Mouse (Mus musculus): ENCODE measurements around the gene Fuk.

Gene Fuk

DNA sequence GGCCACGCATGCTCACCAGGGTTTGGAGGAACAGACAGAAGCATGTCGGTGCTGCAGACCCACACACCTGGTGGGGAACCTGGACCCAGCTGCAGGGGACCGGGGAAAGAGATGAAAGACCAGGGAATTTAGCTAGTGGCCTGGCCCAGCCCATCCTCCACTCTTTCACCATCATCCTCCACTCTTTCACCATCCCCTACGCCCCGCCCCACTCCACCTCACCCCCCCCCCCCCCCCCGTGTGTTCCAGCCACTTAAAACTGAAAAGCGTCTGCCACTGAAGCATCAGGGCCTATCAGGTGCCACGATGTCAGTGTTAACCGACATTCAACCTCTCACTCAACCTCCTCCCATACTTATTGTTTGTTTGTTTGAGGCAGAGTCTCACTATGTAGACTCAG, 7.0 kb downstream of the Fuk start:
- CTCF ChIA-PET: interaction anchor here in 2 of 4 experiments (0.7 to 1.3 kb wide), 4 partner anchors 10 to 92 kb away, joined by 3 to 4 read pairs (median 3); partner anchors contain the start of gene Il34 (in 1 of the 2)

DNA sequence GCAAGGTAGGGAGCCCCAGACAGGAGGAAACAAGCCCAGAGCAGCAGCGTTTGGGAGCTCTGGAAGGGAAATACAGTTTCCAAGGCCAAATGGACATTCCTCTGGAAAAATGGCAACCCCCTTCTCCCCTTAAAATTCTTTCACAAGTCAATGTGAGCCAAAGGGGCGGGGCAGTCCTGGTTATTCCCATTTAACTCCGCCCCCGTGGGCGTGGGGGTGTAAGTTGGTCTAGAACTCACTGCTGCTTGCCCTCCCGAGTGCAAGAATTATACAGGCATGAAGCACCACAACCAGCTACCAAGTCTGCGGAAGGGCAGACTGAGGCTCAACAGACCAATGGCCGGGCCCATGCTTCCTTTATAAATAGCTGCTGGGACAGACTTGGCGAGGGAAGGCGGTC, 7.4 kb downstream of the Fuk start:
- POLR2A ChIA-PET: interaction anchor here in 3 of 4 experiments (0.6 to 2.5 kb wide), 18 partner anchors 8 to 409 kb away, joined by 3 to 17 read pairs (median 4); partner anchors contain the start of genes Aars (in 1 of the 3) and Sf3b3 (in 1 of the 3)
- CTCF ChIA-PET: interaction anchor here in 2 of 4 experiments (0.7 to 1.3 kb wide), 4 partner anchors 10 to 92 kb away, joined by 3 to 4 read pairs (median 3); partner anchors contain the start of gene Il34 (in 1 of the 2)

More for the DNA sequence above, 7.0 kb downstream of the Fuk start:
- POLR2A ChIA-PET: interaction anchor here in 3 of 4 experiments (0.7 to 2.5 kb wide), 17 partner anchors 9 to 409 kb away, joined by 3 to 17 read pairs (median 4); partner anchors contain the start of genes Aars (in 1 of the 3) and Sf3b3 (in 1 of the 3)

DNA sequence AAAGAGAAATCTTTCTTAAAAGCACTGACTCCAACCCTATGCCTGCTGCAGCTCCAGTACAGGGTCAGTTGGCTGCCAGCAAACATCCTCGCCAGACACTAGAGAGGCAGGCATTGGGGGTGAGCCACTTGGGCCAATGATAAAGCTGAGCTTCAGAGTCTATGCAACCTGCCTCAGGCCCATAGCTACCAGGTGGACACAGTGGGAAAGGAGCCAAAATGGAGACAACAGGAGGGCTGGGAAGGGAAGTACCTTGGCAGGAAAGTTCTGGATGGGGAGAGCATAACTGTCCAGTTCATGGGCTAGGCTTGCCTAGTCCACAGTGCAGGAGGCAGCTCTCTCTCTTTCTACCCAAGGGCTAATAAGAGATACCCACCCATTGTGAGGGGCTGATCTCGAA, 9.4 kb downstream of the Fuk start:
- ChIA-PET CTCF (interaction anchor here in 2 of 4 experiments (0.6 to 1.2 kb wide), 3 partner anchors 9 to 103 kb away, joined by 3 read pairs; partner anchors contain the start of gene Fuk (in 1 of the 2)), POLR2A (interaction anchor here in 2 of 4 experiments (0.9 to 2.5 kb wide), 8 partner anchors 8 to 141 kb away, joined by 3 to 17 read pairs (median 4); partner anchors contain the start of genes Cog4 (in 1 of the 2), Fuk (in 1 of the 2) and Sf3b3 (in 1 of the 2))

DNA sequence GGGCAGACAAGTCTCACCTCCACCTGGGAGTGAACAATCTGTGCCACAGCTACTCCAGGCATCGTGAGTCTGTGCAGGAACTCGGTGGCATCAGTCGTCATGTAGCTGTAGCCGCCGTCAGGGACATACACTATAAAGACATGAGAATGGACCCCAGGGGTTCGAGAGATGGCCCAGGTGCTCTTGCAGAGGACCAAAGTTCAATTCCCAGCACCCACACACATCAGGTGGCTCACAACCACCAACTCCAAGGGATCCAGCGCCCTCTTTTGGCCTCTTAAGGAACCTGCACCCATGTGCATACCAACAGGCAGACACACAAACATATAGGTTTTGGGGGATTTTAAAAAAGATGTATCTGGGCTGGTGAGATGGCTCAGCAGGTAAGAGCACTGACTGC, 10.2 kb downstream of the Fuk start:
- ChIA-PET CTCF (interaction anchor here in 2 of 4 experiments (1.2 kb wide), 2 partner anchors 10 to 58 kb away, joined by 3 read pairs; partner anchors contain the start of gene Fuk (in 1 of the 2)), POLR2A (interaction anchor here in 1 of 4 experiments (1.0 to 1.1 kb wide), 3 partner anchors 10 to 140 kb away, joined by 3 to 4 read pairs (median 3); no protein-coding TSS in a partner anchor)

DNA sequence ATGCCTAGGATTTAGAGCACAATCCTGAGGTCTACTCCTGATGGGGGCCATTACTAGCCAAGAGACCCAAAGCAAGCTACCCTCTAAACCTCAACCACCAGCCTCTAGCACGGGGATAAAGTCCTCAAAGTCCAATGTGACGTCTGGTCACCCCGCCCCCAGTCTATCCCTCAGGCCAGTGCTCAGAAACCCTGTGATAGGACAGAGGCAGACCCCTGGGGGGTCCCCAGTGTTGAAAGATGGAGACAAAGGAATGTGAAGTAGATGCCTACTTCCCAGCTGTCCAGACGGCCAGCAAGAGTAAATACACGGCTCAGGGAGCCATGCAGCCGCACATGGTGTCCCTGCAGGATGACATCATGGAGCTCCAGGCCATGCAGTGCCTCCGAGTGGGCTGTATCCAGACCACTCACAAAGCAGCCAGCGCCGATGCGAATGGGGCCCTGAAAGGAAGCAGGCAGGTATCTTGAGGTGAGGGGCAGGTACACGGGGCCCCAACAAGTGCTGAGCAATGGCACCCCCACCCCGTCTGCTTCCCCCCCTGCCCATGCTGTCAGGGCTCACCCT, 12.3 kb downstream of the Fuk start:
- ChIA-PET CTCF (interaction anchor here in 2 of 4 experiments (0.6 to 0.9 kb wide), 2 partner anchors 31 to 1430 kb away, joined by 3 read pairs; no protein-coding TSS in a partner anchor), POLR2A (interaction anchor here in 3 of 4 experiments (0.9 to 1.9 kb wide), 6 partner anchors 11 to 165 kb away, joined by 3 to 4 read pairs (median 4); no protein-coding TSS in a partner anchor)

DNA sequence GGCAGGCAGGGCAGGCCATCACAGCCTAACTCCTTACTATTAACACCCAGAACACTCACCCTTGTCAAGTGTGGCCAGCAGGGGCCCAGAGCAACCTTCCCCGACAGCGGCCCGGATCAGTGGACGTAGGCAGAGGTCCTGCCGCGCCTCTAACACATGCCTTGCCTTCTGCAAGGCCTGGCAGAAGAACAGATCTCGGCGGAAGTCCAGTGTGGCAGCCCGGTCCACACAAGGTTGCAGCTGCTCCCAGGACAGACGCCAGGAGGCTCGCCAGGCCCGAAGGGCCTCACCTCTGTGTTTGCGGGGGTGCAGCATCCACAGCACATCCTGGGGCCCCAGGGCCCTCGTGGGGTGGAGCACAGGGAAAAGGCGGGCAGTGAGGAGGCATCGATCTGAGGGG, 13.4 kb downstream of the Fuk start:
- CTCF ChIA-PET: interaction anchor here in 1 of 4 experiments (0.6 kb wide), 1 partner anchor 27 kb away, joined by 3 read pairs; no protein-coding TSS in a partner anchor

DNA sequence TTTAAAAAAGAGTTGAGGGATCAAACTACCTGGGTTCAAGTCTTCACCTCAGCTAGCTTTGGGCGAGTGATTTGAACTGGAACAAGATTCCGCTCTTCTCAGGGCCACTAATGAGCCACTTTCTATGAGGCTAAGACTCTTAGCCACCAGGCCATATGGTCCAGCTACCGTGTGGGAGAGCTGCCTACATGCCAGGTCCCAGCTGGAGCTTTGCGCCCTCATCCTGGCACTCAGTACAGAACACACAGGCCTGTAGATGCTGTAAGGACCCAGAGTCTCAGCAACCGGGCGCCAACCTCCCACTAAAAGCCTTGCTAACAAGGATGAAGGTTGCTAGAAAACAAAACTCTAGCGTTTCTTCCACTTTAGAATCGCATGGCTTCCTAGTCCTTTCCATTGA, 13.8 kb downstream of the Fuk start:
- ChIA-PET CTCF (interaction anchor here in 1 of 4 experiments (0.6 kb wide), 1 partner anchor 26 kb away, joined by 3 read pairs; no protein-coding TSS in a partner anchor), POLR2A (interaction anchor here in 2 of 4 experiments (0.6 to 1.6 kb wide), 5 partner anchors 28 to 145 kb away, joined by 3 to 5 read pairs (median 3); partner anchors contain the start of genes Aars (in 1 of the 2), Ddx19a (in 1 of the 2) and Sf3b3 (in 1 of the 2))

More for the DNA sequence above, 13.4 kb downstream of the Fuk start:
- POLR2A ChIA-PET: interaction anchor here (0.6 to 1.9 kb wide), 9 partner anchors 10 to 145 kb away, joined by 3 to 5 read pairs (median 4); partner anchors contain the start of genes Aars (in 1 of the 4), Ddx19a (in 1 of the 4) and Sf3b3 (in 1 of the 4)

DNA sequence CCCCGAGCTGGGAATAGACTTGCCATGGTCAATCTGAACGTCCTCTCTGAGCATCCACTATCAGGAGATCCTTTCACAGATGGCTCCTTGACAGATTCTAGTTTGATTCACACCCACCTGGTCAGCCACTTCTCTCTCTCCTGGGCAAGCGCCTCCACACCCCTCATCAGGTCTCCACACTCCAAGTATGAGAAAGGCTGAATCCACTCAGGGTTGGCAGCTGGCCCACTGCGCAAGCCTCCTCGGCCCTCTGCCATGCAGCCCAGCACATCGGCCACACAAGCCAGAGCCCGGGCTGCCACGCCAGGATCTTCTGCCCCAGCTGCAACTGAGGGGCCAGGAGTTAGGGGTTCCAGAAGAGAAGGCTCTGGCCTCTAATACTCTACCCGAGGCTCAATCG, 14.7 kb downstream of the Fuk start:
- ChIA-PET POLR2A (interaction anchor here (0.5 to 3.0 kb wide), 19 partner anchors 8 to 929 kb away, joined by 3 to 10 read pairs (median 4); partner anchors contain the start of genes Aars (in 1 of the 4), Ddx19a (in 1 of the 4), Fuk (in 1 of the 4) and Rfwd3 (in 1 of the 4)), CTCF (interaction anchor here in 3 of 4 experiments (0.6 to 1.1 kb wide), 3 partner anchors 132 to 161 kb away, joined by 3 to 4 read pairs (median 4); no protein-coding TSS in a partner anchor)

DNA sequence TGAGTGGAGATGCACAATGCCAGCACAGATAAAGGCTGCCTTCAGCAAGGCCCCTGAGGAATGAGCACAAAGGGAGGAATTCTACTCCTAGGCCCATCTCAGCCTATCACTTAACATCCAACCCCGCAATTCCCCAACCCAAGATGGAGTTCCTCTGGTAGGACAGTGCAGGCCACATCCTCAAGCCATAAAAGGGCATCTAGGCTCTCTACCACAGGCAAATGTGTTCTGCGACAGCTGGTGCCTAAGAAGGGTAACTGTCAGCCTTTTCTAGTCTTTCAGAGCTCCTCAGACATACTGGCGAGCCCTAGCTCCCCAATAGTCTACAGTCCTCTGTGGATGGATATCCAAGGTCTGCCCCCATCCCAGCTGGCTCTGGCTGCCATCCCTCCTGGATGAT, 15.7 kb downstream of the Fuk start:
- CTCF ChIA-PET: interaction anchor here in 3 of 4 experiments (0.5 to 0.6 kb wide), 3 partner anchors 111 to 141 kb away, joined by 3 to 5 read pairs (median 5); no protein-coding TSS in a partner anchor

DNA sequence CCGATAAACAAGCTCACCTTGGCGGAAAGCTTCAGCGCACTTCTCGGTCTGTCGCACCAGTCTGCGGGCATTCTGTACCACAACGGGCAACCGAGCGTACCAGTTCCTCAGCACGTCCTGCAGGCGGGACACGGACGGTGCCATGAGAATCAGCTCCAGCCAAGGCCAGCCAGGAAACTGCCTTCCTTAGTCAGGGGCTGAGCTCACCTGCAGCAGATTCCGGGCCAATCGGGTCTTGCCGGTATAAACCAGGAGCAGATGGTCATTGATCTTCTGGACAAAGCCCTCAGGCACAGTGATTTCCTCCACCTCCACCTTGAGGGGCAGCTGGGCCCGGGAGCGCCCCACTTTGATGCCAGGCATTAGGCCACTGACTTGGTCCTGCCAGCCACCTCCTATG, 18.5 kb downstream of the Fuk start:
- CTCF ChIA-PET: interaction anchor here in 2 of 4 experiments (0.6 to 1.4 kb wide), 4 partner anchors 11 to 804 kb away, joined by 3 to 4 read pairs (median 4); no protein-coding TSS in a partner anchor
- POLR2A ChIA-PET: interaction anchor here in 2 of 4 experiments (0.6 to 2.7 kb wide), 13 partner anchors 10 to 740 kb away, joined by 3 to 17 read pairs (median 4); partner anchors contain the start of gene St3gal2 (in 1 of the 2)

More for the DNA sequence above, 15.7 kb downstream of the Fuk start:
- POLR2A ChIA-PET: interaction anchor here (0.5 to 3.0 kb wide), 22 partner anchors 9 to 385 kb away, joined by 3 to 10 read pairs (median 4); partner anchors contain the start of genes St3gal2 (in 2 of the 4), Cog4 (in 1 of the 4), Ddx19a (in 1 of the 4) and Ddx19b (in 1 of the 4)

DNA sequence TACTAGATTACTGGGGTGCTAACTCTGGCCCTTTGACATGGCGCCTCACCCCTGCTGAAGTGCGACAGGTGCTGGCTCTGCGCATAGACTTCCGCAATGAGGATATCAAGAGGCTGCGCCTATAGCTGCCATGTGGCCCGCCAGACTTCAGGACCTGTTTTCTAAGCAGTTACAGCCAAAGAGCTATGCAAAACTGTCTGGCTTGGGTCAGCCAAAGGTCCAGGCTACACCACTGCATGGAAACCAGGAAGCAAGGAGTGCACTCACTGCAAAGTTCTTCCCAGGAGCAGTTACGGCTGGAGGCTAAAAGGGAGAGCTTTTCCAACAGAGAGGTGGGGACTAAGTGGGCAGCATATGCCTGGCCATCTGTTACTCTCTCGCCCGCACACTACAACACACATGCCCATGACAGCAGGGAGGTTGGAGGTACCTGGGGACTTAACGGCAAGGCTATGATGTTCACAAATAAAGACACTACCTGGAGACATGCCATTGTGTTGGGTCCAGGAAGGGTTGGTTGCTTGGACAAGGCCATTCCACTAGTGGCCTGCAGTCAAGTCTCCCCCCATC, 20.5 kb downstream of the Fuk start:
- CTCF ChIA-PET: no interaction called here
- POLR2A ChIA-PET: interaction anchor here in 1 of 4 experiments (1.1 to 2.7 kb wide), 5 partner anchors 12 to 65 kb away, joined by 4 to 10 read pairs (median 4); partner anchors contain the start of gene St3gal2

DNA sequence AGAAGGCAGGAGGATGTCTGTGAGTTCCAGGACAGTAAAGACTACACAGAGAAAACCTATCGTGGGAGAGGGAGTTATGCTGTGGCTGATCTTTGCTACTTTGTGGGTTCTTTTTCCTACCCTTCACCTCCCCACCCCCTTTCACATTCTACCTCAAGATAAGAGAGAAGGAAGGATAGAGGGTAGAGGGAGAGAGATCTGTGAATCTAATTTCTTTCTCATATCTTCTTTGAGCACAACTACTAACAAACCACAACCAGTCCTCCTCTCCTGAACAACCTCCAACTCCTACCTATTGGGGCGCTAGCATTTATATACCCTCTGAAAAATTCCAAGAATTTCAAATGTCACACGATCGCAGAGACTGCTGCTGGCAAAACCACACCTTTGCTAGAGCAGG, 24.4 kb downstream of the Fuk start:
- CTCF ChIA-PET: no interaction called here

DNA sequence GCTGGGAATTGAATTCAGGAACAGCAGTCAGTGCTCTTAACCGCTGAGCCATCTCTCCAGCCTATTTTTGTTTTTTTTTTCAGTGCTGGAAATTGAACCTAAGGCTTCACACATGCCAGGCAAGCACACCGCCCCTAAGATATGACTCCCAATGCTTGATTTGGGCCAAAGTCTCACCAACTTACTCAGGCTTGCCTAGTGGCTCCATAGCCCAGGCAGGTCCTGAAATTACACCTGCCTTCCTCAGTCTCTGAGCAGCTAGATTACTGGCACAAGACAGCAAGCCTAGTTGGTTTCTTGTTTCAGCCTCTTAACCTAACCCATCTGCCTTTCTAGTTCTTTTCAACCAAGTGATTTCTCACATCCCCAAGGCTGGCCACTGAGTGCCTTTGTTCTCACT, 31.8 kb downstream of the Fuk start:
- ChIA-PET POLR2A (interaction anchor here in 2 of 4 experiments (1.1 to 3.2 kb wide), 7 partner anchors 10 to 163 kb away, joined by 3 to 16 read pairs (median 3); partner anchors contain the start of genes Aars (in 1 of the 2), Cog4 (in 1 of the 2) and Sf3b3 (in 1 of the 2)), CTCF (no interaction called here)

More for the DNA sequence above, 24.4 kb downstream of the Fuk start:
- POLR2A ChIA-PET: interaction anchor here in 2 of 4 experiments (0.6 to 1.7 kb wide), 3 partner anchors 12 to 397 kb away, joined by 3 to 4 read pairs (median 3); no protein-coding TSS in a partner anchor

DNA sequence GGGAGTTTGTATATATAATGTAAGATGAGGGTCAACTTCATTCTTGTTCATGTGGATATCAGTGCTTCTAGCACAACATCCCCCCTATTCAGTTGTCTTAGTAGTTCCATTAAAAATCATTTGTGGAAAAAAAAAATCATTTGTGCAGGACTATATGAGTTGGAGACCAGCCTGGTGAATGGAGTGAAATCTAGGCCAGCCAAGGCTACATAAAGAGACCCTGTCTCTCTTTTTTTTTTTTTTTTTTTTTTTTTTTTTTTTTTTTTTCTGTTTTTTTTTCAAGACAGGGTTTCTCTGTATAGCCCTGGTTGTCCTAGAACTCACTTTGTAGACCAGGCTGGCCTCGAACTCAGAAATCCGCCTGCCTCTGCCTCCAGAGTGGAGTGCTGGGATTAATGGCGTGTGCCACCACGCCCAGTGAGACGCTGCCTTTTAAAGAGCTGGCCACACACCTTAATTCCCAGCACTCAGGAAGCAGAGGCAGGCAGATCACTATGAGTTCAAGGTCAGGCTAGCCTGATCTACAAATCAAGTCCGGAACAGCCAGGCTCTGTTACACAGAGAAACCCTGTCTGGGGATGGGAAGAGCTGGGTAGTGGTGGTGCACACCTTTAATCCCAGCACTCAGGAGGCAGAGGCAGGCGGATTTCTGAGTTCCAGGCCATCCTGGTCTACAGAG, 40.8 kb downstream of the Fuk start:
- POLR2A ChIA-PET: interaction anchor here in 3 of 4 experiments (0.6 to 19.3 kb wide), 19 partner anchors 10 to 220 kb away, joined by 3 to 464 read pairs (median 4); partner anchors contain the start of genes Cog4 (in 3 of the 3) and Sf3b3 (in 3 of the 3)
- CTCF ChIA-PET: interaction anchor here in 1 of 4 experiments (0.5 to 0.9 kb wide), 3 partner anchors 56 to 232 kb away, joined by 3 to 6 read pairs (median 4); partner anchors contain the start of gene Ddx19b

DNA sequence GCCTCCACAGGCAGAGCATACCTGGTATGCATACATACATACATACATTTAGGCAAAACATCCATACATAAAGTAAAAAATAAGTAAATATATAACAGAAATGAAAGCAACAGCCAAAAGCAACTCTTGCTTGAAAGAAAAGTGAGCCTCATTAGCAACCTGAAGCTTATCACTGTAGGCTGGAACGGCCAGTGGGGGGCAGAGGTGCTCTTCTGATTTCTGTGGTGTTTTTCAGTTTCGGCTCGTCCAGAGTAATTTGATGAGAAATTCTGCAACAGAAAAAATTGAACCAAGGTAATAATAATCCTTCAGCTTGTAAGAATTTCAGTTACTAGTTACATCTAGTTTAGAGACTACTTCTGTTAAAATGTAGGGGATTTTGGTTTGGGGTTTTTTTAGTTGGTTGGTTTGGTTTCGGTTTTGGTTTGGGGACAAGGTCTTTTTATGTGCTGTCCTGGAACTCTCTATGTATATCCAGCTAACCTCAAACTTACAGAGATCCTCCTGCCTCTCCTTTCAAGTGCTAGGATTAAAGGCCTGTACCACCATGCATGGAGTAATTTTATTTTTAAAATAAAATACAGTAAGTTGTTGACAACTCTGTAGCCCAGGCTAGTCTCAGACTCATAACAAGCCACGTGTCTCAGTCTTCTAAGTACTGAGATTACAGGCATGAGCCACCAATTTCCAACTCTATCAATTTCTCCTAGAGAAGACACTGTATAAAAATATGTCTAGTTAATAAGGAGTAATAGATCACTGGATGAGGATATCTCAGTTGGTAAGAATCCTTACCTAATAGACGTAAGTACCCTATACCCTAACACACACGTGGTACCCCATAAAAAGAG, 42.4 kb downstream of the Fuk start:
- POLR2A ChIA-PET: interaction anchor here in 3 of 4 experiments (0.7 to 19.3 kb wide), 9 partner anchors 10 to 43 kb away, joined by 3 to 464 read pairs (median 4); partner anchors contain the start of genes Cog4 (in 3 of the 3) and Sf3b3 (in 3 of the 3)
- CTCF ChIA-PET: interaction anchor here in 3 of 4 experiments (0.5 to 1.2 kb wide), 6 partner anchors 23 to 1614 kb away, joined by 3 to 5 read pairs (median 4); partner anchors contain the start of gene Exosc6 (in 1 of the 3)
